Mouse (Mus musculus) lung, adult 2 months (tissue): ENCODE measurements around the gene Stard7.

Experiments
- CTCF ChIP-seq: fragments of 200-500 bp; IDR thresholded peaks from 2 replicates; pipeline ENCODE4 v1.5.1; 2011; ENCODE audit warnings: mild to moderate bottlenecking, low read length, control low read depth; ENCODE audit not compliant: insufficient read depth
- POLR2A ChIP-seq: fragments of 200-500 bp; IDR thresholded peaks from 2 replicates; pipeline ENCODE4 v1.6.1; 2011; ENCODE audit warnings: low read depth, mild to moderate bottlenecking, control low read depth, low read length, borderline replicate concordance; ENCODE audit errors: extremely low read depth

GRCm38 (mm10) chr2:127310685-127311084, 40.7 kb downstream of the Stard7 start:
- TF ChIP-seq CTCF (no peak), POLR2A (no peak)
